Mouse (Mus musculus): ENCODE measurements around the gene Zic1.

- no peak for TF ChIP-seq POLR2A (IDR thresholded peaks at IDR 0.05; ENCODE audit: low read depth, low read length)
- no peak for TF ChIP-seq CTCF (IDR thresholded peaks at IDR 0.05; ENCODE audit: extremely low read depth, insufficient read depth, insufficient read length, insufficient replicate concordance)
These were observed 15.9 kb upstream of the Zic1 start for GRCm38 (mm10) chr9:91381284-91382110.

Measured in spleen, adult 2 months (tissue).